Mouse (Mus musculus): ENCODE results near the gene Thrb.

- no peak for TF ChIP-seq POLR2A (IDR thresholded peaks at IDR 0.05; ENCODE audit: borderline replicate concordance, low read depth, low read length)
- no peak for TF ChIP-seq CTCF (IDR thresholded peaks at IDR 0.05; ENCODE audit: low read depth, low read length)
Measured at GRCm38 (mm10) chr14:17786249-17786648, 126.2 kb downstream of the Thrb start.
